Mouse (Mus musculus) gastrocnemius, adult 2 months (tissue): ENCODE measurements around the gene Pcsk6. TPM values are rescaled to one million over a fixed set of nuclear protein-coding genes. Genes with fewer than 3 reads are reported as not detected.
A peak's percentile ranks its signal among the peaks of the same experiment; 100 is the strongest.
"Not testable (repeated sequence)": the region's sequence is repeated elsewhere in the genome, so short reads cannot be mapped to it uniquely, and the experiment has no call there.

Experiments
- DNase-seq: peaks from one replicate; pipeline ENCODE4 v3.0.0; 2022
- H3K27ac ChIP-seq: fragments of 200-600 bp; 2 replicates; pipeline ENCODE4 v1.8.1; 2022; ENCODE audit warnings: mild to moderate bottlenecking
- H3K4me3 ChIP-seq: fragments of 200-600 bp; 2 replicates; pipeline ENCODE4 v1.8.1; 2022; ENCODE audit warnings: mild to moderate bottlenecking, moderate library complexity
- CTCF ChIP-seq: fragments of 200-600 bp; IDR thresholded peaks from 2 replicates; pipeline ENCODE4 v1.8.1; 2022; ENCODE audit warnings: antibody characterized with exemption, mild to moderate bottlenecking, moderate library complexity
- intact Hi-C: fragments of 180-260 bp; cut with DNase I; formaldehyde crosslinking; loops from one replicate; pipeline ENCODE4 v1.15.1; 2025
- total RNA-seq, 2 experiments: library from RNA; stranded (reverse); gene quantifications; 2 replicates each; pipeline ENCODE4 v1.2.3; 2021

The Pcsk6 gene
- total RNA-seq, 2 experiments from 2014 or later = 17.7 to 20.8 TPM

DNA sequence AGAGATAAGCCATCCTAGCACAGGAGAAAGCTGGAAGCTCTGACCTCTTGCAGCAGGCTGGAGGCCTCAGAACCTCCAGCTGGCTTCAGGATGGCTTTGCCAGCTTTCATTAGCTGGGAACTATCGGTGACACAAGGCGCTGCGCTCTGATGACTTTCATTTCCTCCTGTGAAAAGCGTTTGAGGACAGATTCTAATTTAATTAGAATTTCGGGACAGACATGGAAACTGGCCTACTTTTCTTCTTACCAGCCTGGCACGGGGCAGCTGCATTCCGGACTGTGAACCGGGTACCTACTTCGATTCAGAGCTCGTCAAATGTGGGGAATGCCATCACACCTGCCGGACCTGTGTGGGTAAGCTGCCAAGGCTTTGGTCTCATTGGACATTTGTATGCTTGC lies 177.2 kb downstream of the Pcsk6 start:
- H3K27ac ChIP-seq = no peak overlapping the region
- no peak overlapping the region for H3K4me3 ChIP-seq

DNA sequence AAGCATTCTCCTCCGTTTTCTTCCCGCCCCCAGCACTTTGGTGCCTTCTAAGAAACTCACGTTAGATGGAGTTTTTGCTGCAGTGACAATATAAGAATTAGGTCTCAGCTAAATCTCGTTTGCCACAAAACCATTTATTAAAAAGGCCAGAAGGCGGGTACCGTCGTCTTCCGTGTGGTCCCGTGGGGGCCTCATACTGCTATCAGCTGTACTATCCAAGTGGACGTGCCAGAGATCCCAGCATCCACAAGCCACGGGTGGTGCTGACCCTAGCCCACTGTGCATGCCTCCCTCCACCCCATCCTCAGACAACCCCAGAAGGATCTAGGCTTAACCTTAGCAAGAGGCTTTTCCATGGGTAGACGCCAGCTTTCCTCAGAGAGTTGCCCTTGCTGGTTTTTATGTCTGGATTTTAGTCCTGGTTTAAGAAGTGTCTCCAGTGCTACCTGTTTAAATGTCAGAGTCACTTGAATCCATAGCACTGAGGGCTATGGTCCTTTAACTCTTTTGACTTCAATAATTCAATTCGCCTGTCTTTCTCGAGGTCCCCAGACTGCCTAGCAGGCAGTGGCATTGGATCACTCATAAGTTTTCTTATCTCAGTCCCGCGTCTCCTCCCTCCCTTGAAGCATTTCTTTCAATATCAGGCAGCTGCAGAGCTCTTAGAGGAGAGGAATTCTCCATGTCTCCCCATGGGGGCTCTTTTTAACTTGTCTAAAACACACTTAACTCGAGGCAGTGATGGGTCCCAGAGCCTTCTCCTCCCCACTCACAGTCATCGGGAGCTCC lies 178.7 kb downstream of the Pcsk6 start:
- no peak for DNase-seq
- TF ChIP-seq CTCF = no peak
- Histone ChIP-seq H3K4me3 (no peak overlapping the region), H3K27ac (no peak overlapping the region)
- intact Hi-C loops = no loop called here

More for the DNA sequence above, 177.2 kb downstream of the Pcsk6 start:
- DNase-seq = no peak
- intact Hi-C loops = no loop called here
- no peak for TF ChIP-seq CTCF

DNA sequence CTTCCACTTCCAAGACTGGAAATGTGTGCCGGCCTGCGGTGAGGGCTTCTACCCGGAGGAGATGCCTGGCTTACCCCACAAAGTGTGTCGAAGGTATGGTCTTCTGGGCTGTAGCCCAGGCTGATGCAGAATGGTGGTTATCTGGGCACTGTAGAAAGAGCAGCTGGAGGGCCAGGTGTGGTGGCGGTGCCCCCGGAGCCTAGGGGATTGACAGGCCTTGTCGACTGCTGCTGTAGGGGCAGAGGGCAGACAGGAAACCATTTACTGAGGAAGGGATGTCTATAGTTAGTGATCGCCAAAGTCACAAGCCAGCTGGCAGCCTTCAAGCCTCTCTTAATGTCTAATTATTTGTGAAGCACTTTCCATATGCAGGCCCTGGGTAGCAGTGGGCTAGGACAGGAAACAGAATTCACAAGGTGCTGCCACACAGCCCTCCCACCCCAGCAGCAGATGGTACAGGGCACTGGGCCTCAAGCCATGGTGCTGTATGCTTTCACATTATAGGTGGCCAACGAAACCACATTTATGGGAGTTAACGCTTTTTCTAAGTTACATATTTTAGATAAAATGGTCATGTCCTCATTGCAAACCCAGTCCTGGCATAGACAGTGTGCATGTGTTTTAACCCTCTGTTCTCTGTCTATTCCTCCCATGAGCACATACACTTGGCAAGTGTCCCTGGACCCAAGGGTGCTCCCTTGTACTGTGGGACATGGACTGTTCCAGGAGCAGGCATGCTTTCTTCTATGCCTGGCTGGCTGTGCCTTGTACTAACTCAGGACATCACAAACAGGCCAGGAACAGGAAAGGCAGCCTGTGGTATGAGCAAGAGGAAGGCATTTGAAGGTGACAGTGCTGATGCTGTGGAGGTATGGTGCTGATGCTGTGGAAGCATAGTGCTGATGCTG lies 182.3 kb downstream of the Pcsk6 start, which contains the start of gene Gm45213:
Gene Gm45213 (plus strand): TSS at position 51 of the 908 bp plus-strand sequence.
- intact Hi-C loops = no loop called here

DNA sequence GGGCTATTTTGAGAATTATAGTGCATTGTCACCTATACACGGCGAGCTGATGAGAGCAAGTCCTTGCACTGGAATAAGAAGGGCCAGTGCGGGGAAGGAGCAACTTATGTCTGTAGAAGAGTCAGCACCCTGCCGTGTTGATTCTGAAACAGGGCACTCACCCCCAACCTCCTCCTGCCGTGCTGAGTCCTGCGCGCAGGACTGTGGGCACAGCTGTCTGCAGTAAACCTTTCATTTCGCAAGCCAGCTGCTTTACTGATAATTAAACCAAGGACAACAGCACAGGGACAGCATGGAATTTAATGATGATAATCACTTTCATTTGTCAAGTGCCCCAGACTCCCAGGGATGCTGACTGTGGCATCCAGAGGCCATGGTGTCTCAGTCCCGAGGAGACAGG lies 183.1 kb downstream of the Pcsk6 start:
- Histone ChIP-seq H3K4me3 (no peak overlapping the region), H3K27ac (no peak overlapping the region)
- TF ChIP-seq CTCF = no peak
- DNase-seq = no peak
- intact Hi-C loops = no loop called here

More for the DNA sequence above, 182.3 kb downstream of the Pcsk6 start, which contains the start of gene Gm45213:
- no peak for DNase-seq
- Histone ChIP-seq H3K27ac (no peak within 1 kb of the TSS), H3K4me3 (no peak within 1 kb of the TSS)
- no peak for TF ChIP-seq CTCF

DNA sequence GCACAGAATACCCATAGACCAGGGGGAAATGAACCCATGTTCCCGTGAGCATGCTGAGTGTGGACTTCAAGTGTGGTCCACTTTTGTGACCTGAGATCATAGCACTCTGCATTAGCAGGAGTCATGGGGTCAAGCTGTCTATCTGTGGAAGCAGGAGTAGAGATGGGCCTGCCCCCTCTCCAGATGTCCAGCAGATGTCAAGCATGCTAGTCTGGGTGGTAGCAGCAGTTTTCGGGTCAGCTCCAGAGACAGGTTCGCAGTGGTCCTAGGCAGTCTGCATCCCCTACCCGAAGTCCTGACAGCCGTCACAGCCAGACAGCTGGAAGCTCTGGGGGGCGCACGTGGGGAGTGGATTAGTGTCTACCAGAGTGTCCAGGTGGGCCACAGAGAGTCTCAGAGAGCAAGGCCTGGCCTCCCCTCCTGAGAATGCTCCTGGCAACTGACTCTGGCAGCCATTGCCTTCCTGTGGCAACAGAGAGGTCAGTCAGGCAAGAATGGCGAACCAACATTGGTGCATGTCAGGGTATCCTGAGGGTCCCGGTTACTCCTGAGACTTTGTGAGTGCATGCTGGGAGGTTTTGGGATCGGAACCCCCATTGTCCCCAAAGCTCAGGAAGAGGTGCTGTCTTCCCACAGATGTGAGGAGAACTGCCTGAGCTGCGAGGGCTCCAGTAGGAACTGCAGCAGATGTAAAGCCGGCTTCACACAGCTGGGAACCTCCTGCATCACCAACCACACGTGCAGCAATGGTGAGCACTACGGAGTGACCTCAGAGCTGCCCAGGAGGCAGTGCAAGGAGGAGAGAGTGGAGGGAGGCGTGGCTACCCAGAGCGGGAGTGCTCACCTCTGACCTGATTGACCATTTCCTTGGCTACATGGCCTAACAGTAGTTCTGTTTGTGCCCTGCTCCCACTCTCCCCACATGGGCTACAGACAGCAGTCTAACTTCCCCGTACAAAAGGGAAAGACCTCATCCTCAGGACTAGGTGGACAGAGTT lies 185.7 kb downstream of the Pcsk6 start:
- no peak overlapping the region for H3K27ac ChIP-seq
- intact Hi-C loops = no loop called here
- no peak for TF ChIP-seq CTCF
- no peak for DNase-seq
- no peak overlapping the region for H3K4me3 ChIP-seq

DNA sequence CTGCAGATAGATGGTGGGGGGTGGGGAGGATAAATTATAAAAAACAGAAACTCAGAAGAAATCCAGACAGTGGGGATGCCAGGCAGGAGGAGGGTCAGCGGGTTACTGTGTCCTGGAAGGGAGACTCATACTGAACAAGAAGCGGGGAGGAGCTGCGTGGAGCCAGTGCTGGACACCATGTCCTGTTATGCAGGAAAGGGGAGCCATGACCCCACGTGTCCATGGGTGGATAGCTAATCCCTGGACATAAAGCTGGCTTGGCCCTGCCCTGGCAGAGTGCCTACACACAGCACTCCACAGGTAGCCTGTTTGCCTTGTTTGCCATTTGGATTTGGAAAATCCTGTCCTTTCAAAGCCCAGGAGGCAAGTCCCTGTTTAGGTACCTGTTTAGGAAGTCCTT lies 186.4 kb downstream of the Pcsk6 start:
- H3K4me3 ChIP-seq = no peak overlapping the region
- no peak overlapping the region for H3K27ac ChIP-seq
- TF ChIP-seq CTCF = no peak
- intact Hi-C loops = no loop called here
- no peak for DNase-seq

DNA sequence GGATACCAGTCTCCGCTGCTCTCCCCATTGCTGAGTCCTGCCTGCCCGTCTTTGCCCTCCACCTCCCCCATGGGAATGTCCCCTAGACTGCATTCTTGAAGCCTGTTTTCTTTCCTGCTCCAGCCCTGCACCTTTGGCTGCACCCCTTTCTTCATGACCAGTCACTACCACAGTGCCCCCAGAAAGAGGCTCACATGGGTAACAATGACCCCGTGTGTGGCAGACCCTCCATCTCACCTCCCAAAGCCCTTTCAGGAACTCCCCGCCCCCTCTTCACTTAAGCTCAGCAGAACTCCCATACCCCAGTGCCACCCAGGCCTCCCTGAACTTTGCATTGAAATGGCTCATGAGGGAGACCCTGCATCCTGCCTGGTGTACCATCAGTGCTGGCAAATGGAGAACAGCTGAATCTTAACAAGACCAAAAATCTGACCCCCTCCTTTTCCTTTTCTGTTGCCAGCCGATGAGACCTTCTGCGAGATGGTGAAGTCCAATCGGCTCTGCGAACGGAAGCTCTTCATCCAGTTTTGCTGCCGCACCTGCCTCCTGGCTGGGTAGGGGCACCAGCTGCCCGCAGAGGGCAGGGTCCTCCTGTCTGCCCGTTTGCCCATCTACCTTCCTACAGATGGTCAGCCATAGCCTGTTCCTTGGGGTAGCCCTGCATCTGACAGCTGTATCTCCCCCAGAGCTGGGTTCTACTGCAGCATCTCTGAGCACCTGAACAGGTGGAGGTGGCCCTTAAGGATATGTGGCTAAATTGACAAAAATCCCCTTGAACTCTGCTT lies 187.1 kb downstream of the Pcsk6 start:
- intact Hi-C loops = no loop called here
- no peak overlapping the region for H3K27ac ChIP-seq
- TF ChIP-seq CTCF = no peak

DNA sequence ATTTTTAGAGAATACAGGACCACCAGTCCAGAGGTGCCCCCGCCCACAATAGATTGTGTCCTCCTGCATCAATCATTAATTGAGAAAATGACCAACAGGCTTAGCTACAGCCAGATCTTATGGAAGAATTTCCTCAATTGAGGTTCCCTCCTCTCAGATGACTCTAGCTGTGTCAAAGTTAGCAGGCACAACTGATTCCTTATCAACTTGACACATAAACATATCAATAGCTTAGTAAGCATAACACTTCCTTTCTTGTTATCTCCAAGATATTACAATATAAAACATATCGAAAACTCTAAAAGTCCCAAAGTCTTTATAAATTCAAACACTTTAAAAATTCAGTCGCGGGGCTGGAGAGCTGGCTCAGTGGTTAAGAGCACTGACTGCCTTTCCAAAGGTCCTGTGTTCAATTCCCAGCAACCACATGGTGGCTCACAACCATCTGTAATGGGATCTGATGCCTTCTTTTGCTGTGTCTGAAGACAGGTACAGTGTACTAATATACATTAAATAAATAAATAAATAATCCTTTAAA lies 192.5 kb downstream of the Pcsk6 start:
- TF ChIP-seq CTCF = no peak
- no peak for DNase-seq
- Histone ChIP-seq H3K27ac (no peak overlapping the region), H3K4me3 (no peak overlapping the region)
- intact Hi-C loops = loop anchor here (2.0 to 5.0 kb wide), 2 partner anchors 282 to 349 kb away; no protein-coding TSS in a partner anchor

More for the DNA sequence above, 187.1 kb downstream of the Pcsk6 start:
- H3K4me3 ChIP-seq = no peak overlapping the region
- DNase-seq = no peak

DNA sequence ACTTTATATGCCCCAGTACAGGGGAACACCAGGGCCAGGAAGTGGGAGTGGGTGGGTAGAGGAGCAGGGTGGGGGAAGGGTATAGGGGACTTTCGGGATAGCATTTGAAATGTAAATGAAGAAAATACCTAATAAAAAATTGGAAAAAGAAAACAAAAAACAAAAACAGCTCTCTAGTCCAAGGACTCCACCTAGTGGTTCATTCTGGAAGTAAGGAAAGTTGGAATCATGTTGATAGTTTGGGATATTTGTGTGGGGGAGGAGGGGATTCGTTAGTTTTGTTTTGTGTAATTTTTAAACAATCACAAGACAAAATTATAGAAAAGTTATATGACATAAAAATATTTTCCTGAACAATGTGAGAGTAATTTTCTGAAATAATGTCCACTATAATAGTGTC lies 193.8 kb downstream of the Pcsk6 start:
- H3K4me3 ChIP-seq, DNase-seq, H3K27ac ChIP-seq: not testable (repeated sequence)
- intact Hi-C loops = loop anchor here (2.0 kb wide), 1 partner anchor 351 kb away; no protein-coding TSS in a partner anchor
- peak; percentile 86 for TF ChIP-seq CTCF

DNA sequence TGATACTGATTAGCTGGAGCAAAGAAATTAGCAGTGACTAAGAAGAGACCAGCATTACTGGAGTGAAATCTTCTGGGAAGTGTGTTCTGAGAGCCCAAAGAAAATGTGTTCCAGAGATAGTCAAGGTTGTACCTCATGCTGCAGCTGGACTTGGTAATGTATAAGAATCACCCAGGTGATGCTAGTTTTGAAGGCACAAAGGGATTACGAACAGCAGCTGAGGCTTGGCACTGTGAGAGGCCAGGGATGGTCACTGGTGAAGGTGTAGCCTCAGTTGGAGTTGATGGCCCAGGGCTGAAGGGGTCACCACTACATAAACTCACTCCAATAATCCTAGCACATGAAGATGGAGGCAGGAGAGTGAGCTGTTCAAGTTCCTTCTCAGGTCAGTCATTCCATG lies 197.2 kb downstream of the Pcsk6 start, which contains the start of gene Snrpa1:
Gene Snrpa1 (plus strand): TSS at position 301 of the 400 bp plus-strand sequence.
- Histone ChIP-seq H3K27ac (peak within 1 kb of the TSS; percentile 95), H3K4me3 (peak within 1 kb of the TSS; percentile 99)
- intact Hi-C loops = no loop called here
- no peak for DNase-seq
- TF ChIP-seq CTCF = no peak
